Mouse (Mus musculus) liver, postnatal 0 days (tissue): ENCODE measurements around the gene Fbxo41.

ENCODE experiments used
- CTCF ChIP-seq: sonication (generic); IDR thresholded peaks from 2 replicates; pipeline ENCODE4 v1.5.1; 2016; ENCODE audit warnings: antibody characterized with exemption, low read depth
- EP300 ChIP-seq: IDR thresholded peaks from 2 replicates; pipeline ENCODE4 v1.6.1; 2016; ENCODE audit warnings: antibody characterized with exemption, low read depth, mild to moderate bottlenecking

DNA sequence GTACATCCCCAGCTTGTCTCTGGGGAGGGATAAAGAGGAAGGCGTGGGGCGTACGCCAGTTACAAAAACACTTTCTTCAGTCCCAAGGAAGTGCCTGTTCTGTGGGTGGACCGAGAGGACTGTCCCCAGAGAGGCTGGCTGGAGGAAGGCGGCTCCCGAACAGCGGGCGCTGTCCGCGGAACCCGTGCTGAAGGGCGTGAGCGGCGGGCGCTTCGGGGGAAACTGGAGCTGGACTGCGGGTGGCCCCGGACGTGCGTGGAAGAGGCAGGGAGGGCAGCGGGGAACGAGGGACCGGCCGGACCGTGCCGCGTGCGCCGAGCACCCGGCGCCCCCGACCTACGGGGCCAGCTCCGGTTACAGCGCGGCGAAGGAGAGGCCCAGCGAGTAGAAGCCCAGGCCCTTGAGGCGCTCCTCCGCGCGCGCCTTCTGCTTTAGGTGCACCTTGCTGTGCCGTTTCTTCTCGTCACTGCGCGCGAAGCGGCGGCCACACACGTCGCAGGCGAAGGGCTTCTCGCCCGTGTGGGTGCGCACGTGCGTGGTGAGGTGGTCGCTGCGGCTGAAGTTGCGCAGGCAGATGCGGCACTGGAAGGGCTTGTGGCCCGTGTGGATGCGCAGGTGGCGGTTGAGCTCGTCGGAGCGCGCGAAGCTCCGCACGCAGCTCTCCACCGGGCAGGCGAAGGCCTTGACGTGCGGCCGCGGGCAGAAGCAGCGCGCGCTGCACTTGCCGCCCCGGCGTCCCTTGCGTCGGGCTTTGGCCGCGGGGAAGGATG lies 8.7 kb upstream of the Fbxo41 start:
- TF ChIP-seq EP300 (no peak), CTCF (no peak)
